Mouse (Mus musculus): ENCODE measurements around the gene Kcnip2.

DNA sequence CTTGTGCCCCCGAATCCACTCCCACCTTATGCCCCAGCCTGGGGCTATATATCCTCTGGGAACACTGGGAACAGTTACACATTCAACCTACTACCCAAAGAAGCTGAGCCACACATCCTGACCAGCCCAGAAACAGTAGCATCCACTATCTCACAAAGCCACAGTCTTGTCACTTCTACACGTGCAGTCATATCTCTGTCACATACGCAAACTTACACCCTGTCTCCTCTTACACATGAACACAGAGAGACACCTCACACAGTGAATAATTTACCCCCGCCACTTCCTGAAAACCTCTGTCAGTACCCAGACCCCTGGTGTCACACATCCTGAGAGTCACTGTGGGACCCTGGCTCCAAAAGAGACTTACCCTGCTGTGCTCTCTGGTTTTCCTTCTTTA, 13.2 kb downstream of the Kcnip2 start:
- TF ChIP-seq CTCF (conservative IDR thresholded peaks at IDR 0.05; ENCODE audit: low read length) (no peak), NANOG (IDR thresholded peaks at IDR 0.05; ENCODE audit: borderline replicate concordance, low read length) (no peak)

Measured in E14TG2a.4 (cell line).